Mouse (Mus musculus): ENCODE data around the gene Wdr31.
A peak's percentile ranks its signal among the peaks of the same experiment; 100 is the strongest.
"Not testable (repeated sequence)": the region's sequence is repeated elsewhere in the genome, so short reads cannot be mapped to it uniquely, and the experiment has no call there.

The Wdr31 gene

DNA sequence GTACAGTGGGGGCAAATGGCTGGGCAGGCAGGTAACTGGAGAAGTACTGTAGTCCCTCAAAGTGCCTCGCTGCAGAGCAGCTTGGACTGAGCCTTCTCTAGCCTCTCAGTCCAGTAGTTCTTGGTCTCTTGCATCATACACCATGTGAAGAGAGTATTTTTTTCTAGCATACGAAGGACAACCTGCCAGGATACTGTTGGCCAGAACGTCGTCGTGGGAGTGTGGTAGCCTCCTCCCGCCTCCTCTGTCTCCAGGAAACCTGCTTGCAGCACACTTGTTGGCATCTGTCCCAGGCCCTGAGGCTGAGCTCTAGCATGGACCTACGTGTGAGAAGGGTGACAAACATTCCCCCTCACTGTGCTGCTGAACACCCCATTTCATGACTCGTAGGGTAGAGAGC is 26.1 kb upstream of the Wdr31 start:
- DNase-seq (ENCODE audit: extremely low read depth, insufficient read length, low spot score) = peak; percentile 76

- no peak for DNase-seq (ENCODE audit: extremely low read depth, insufficient read length, low spot score)
These were observed 25.2 kb upstream of the Wdr31 start for GRCm38 (mm10) chr4:62495946-62496345.

DNA sequence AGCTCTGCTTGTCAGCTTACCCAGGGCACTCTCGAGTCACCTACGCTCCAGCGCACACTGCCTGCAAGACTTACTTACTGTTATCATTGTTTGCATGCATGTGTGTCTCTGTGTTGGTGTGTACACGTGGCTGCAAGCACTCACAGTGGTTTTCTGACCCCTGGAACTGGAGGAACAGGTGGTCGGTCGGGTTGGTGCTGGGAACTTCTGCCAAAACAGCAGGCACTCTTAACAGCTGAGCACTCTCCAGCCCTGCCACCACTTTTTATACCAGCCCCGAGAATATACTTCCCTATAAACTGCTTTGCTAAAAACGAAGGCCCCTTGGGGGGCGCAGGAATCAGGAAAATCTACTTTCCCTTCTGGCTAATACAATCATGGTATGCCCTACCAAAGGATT is 23.5 kb upstream of the Wdr31 start:
- no peak for DNase-seq (ENCODE audit: extremely low read depth, insufficient read length, low spot score)

DNA sequence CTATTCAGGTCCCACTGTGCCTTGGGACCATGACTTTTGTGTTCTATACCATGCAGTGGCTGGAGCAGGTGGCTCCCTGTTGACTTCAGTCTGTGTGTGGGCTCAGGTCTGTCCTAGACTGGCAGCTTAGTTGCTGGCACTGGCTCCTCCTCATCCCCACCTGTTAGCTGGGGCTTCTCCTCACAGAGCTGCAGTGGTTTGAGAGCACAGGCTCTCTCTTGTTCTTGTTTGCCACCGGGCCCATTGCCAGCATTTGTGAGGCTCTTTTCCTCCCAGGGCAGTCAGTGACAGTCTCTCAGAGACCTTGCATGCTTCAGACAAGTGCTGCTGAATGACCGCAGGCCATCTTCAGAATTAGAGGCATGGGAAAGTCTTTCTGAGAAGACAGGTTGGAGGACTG is 22.0 kb upstream of the Wdr31 start:
- DNase-seq (ENCODE audit: extremely low read depth, insufficient read length, low spot score) = no peak

GRCm38 (mm10) chr4:62487914-62488313 is 17.2 kb upstream of the Wdr31 start:
- no peak for DNase-seq (ENCODE audit: extremely low read depth, insufficient read length, low spot score)

DNA sequence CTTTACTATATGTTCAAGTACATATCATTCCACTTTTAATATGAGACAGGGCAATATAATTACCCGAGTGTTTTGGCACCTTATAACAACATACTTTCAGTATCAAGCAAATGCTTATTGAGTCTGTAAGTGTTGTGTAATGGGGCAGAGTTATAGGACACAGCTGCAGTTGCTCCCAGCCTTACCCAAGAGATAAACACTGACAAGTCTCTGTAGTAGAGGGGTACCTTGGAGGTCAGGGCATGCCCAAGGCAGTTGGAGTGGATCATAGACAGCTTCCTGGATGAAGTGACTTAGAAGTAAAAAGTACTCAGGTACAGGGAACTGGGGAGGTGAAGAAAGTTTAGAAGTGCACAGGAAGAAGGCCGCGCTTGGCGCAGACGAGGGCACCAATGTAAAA is 16.5 kb upstream of the Wdr31 start:
- no peak for DNase-seq (ENCODE audit: extremely low read depth, insufficient read length, low spot score)

DNA sequence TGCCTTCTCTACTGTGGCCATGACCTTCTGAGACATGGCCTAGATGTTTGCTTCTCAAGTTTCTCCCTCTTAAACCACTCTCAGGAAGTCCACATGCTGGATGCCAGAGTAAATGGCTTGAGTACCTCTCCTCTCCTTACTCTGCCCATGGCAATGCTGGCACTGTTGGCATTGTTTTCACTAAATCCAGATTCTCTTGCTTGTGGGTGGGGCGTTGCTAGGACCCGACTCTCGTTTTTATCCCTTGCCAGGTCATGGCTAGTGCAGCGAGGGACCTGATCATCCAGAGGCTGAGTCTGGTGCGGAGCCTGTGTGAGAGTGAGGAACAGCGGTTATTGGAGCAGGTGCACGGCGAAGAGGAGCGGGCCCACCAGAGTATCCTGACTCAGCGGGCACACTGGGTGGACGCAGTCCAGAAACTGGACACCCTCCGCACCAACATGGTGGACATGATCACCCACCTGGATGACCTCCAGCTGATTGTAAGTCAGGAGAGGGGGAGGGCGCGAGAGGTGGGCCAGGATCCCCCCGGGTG is 15.5 kb upstream of the Wdr31 start:
- DNase-seq (ENCODE audit: extremely low read depth, insufficient read length, low spot score) = no peak

- DNase-seq (ENCODE audit: extremely low read depth, insufficient read length, low spot score) = no peak
These were observed 14.9 kb upstream of the Wdr31 start for GRCm38 (mm10) chr4:62485450-62486161.

DNA sequence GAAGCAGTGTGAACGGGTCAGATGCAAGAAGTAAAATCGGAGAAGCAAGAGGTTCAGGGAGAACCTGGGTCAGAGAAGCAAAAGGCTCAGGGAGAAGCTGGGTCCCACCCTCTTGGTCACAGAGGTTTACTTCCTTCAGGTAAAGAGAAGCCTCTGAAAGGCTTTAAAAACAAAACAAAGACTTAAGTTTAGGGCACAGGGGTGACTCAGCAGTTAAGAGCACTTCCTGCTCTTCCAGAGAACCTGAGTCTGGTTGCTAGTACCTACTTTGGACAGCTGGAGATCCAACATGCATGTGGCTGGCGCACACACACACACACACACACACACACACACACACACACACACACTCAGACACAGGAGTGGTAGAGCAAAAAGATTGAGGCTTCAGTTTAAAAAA is 14.2 kb upstream of the Wdr31 start:
- DNase-seq (ENCODE audit: extremely low read depth, insufficient read length, low spot score) = no peak

DNA sequence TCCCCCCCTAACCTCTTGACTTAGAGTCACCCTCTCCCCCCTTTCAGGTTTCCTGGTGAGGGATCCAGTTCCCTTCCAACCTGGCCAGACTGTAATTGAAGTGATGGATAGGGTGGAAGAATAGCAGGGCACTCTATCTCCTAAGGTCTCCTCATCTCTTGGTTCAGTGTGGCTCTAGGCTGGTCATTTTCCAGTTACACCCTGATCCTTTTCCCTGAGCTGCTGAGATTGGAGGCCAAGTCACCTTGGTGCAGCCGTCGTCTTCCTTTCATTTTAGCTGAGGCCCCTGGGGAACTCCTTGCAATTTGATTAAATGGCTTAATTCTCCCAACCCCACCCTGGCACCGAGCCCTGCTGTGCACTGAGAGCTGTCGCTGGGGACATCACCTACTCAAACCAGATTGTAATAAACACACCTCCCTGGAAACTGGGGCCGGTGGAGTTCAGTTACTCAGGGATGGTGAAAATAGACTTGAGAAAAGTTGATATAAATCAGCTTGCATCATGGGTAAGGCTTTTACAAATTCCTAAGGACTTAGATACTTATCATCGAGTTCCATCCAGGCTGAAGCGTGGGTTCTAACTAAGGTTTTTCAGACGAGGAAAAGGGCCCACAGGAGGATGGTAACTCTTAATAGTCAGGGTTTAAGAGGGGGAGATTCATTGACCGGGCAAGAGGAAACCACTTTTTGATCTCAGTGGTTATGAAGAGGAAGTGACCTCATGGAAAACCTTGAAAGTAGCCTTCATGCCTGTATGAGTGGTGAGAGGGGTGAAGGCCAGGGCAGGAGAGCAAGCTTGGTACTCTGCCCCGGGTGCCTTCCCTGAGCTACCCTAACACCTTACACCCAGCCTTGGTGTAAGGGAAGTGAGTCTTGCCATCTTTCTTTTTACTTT is 10.3 kb upstream of the Wdr31 start:
- DNase-seq (ENCODE audit: extremely low read depth, insufficient read length, low spot score) = no peak

DNA sequence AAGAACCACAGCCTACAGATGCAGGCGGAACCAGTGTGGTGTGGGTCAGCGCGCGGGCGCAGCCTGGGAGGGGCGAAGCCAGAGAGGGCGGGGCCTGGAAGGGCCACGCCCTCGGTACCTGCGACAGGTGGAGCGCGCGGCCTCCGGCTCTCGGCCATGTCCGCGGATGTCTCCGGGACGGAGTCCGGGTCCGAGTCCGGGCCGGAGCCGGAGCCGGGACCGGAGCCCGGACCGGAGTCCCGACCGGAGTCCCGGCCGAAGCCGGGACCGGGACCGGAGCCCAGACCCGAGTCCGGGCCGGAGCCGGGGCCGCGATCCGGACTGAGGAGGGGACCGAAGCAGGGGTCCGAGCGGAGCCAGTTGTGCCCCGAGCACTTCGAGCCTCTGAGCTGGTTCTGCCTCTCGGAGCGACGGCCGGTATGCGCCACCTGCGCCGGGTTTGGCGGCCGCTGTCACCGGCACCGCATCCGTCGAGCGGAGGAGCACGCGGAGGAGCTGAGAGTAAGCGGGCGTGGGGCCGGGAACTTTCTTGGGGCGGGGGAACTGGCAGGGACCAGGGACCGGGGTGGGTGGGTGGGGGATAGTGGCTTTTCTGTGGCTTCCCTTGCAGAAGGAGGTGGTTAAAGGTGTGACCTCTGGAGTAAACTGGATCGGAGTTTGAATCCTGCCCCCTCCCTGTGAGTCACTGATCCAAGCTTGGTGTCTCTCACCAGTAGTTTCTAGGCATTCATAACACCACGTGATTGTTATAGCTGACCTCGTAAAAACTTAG is 9.4 kb upstream of the Wdr31 start, which contains the start of gene Bspry:
Bspry (plus strand) TSS at position 117 of the 772 bp plus-strand sequence.
- no peak for DNase-seq (ENCODE audit: extremely low read depth, insufficient read length, low spot score)

GRCm38 (mm10) chr4:62479593-62479936 is 8.9 kb upstream of the Wdr31 start:
- DNase-seq (ENCODE audit: extremely low read depth, insufficient read length, low spot score) = not testable (repeated sequence)

DNA sequence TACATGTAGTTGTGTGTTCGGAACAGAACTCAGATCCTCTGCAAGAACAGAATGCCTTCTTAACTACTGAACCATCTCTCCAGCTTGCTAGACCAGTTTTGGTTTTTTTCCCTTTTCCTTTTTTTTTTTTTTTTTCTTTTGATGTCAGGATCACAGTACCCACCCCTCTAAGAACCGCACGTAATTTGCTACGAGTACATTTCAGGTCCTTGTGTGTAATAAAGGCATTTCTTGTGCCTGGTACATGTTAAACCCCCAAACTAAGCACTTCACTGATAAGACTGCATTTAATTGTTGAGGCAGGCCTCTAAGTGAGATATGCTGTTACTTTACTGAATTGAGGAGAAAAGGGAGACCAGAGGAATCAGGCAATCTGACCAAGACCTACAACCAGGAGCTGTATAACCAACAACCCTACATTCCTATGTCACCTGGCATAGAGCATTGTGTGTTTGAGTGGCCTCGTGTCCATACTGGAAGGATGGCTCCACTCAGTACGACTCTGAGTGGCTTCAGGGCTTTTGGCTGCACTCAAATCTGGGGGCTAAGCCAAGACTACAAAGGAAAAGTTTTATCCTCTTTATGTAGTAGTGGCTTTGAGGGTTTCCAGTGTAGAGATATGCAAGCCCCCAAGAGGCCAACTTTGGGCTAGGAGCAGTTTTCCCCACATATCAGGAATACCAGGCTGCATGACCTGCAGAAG is 7.0 kb upstream of the Wdr31 start:
- no peak for DNase-seq (ENCODE audit: extremely low read depth, insufficient read length, low spot score)

DNA sequence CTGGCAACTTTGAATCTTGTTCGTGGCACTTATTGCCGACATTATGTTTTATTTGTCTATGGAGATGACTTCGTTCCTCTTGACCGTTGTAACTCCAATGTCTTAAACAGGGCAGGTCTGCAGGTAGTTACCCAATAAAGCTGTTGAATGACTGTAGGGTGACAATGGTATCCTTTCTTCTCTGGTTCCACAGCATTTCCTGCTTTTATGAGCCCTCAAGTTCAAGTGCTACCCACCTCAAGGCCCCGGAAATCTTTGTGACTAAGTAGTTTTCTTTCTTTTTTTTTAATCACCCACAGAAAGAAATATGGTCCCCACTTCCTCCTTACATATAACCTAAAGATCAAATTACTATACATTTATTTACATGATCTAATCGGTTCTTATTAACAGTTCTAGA is 5.1 kb upstream of the Wdr31 start:
- DNase-seq (ENCODE audit: extremely low read depth, insufficient read length, low spot score) = no peak

GRCm38 (mm10) chr4:62475131-62475530 is 4.4 kb upstream of the Wdr31 start:
- DNase-seq (ENCODE audit: extremely low read depth, insufficient read length, low spot score) = no peak

DNA sequence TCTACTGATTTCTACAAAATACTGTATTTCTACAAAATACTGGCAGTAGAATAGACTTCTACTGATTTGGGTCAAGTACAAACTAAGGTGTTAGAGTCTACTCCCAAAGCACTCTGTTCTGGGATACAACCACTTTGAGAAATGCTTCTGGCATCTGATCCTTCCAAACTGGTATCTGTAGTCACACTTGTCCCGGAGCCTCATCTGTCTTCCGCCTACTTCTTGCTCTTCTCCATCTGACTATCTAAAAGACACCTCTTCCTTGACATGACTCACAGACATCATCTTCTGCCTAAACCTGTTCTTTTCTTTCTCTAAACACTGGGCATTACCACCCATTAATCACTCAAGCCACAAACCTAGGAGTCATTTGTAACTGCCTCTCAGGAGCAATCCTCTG is 1.4 kb upstream of the Wdr31 start:
- no peak for DNase-seq (ENCODE audit: extremely low read depth, insufficient read length, low spot score)

DNA sequence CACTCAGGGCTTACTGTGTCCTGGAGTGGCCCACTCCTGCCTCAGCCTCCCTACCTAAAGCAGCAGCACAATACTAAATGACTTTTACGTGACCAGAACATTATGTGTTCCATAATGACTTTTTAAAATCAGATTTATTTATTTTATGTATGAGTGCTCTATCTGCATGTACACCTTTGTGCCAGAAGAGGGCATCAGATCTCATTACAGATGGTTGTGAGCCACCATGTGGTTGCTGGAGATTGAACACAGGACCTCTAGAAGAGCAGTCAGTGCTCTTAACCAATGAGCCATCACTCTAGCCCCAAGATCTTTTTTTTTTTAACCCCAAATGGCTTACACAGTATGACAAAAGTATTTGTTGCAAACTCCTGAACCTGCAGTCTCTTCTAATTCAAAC is 2.5 kb downstream of the Wdr31 start:
- no peak for DNase-seq (ENCODE audit: extremely low read depth, insufficient read length, low spot score)

- no peak for DNase-seq (ENCODE audit: extremely low read depth, insufficient read length, low spot score)
These were observed 7.6 kb downstream of the Wdr31 start for GRCm38 (mm10) chr4:62463124-62463523.

GRCm38 (mm10) chr4:62460348-62460747 is 10.3 kb downstream of the Wdr31 start:
- no peak for DNase-seq (ENCODE audit: extremely low read depth, insufficient read length, low spot score)

- no peak for DNase-seq (ENCODE audit: extremely low read depth, insufficient read length, low spot score)
These were observed 11.6 kb downstream of the Wdr31 start for GRCm38 (mm10) chr4:62459081-62459480.

Data from 3134 (cell line).